Mouse (Mus musculus) kidney, embryonic 16.5 days (tissue): Measurements from ENCODE around the gene Slc26a1. TPM values are rescaled to one million over a fixed set of nuclear protein-coding genes. Genes with fewer than 3 reads are reported as not detected.
"Not testable (repeated sequence)": the region's sequence is repeated elsewhere in the genome, so short reads cannot be mapped to it uniquely, and the experiment has no call there.

ENCODE experiments used
- ATAC-seq: fragments of 200-750 bp; cut with Nextera tagmentation; 2 replicates; pipeline ENCODE4 v1.8.0; 2017; ENCODE audit warnings: moderate TSS enrichment; ENCODE audit not compliant: low FRiP score, low TSS enrichment
- H3K27ac ChIP-seq: fragments of 300-500 bp; sonication (generic); 2 replicates; pipeline ENCODE4 v1.5.1; 2014; ENCODE audit warnings: low read length
- H3K27me3 ChIP-seq: fragments of 300-500 bp; sonication (generic); 2 replicates; pipeline ENCODE4 v1.6.1; 2014; ENCODE audit warnings: low read length, control low read depth, mixed read lengths; ENCODE audit not compliant: insufficient read depth
- H3K36me3 ChIP-seq: fragments of 300-500 bp; sonication (generic); 2 replicates; pipeline ENCODE4 v1.6.1; 2014; ENCODE audit warnings: low read length, control low read depth, mixed read lengths; ENCODE audit not compliant: insufficient read depth
- H3K4me1 ChIP-seq: fragments of 300-500 bp; sonication (generic); 2 replicates; pipeline ENCODE4 v1.6.1; 2014; ENCODE audit warnings: low read length, control low read depth, mixed read lengths; ENCODE audit not compliant: insufficient read depth
- H3K4me2 ChIP-seq: fragments of 300-500 bp; sonication (generic); replicated peaks from 2 replicates; pipeline ENCODE4 v1.6.1; 2014; ENCODE audit warnings: low read depth, low read length
- H3K4me3 ChIP-seq: fragments of 300-500 bp; sonication (generic); 2 replicates; pipeline ENCODE4 v1.5.1; 2014; ENCODE audit warnings: mild to moderate bottlenecking, low read length
- H3K9ac ChIP-seq: fragments of 300-500 bp; sonication (generic); replicated peaks from 2 replicates; pipeline ENCODE4 v1.6.1; 2014; ENCODE audit warnings: low read length
- H3K9me3 ChIP-seq: fragments of 300-500 bp; sonication (generic); 2 replicates; pipeline ENCODE4 v1.6.1; 2016; ENCODE audit warnings: low read length, control low read depth
- WGBS: fragments of 180-500 bp; shearing (Covaris S2); extraction: QIAGEN DNeasy Blood & Tissue Kit; methylation state at CpG from one replicate; pipeline ENCODE4 v1.1.7; 2014; 5-methylcytosine and 5-hydroxymethylcytosine counted together
- polyA plus RNA-seq: library from polyadenylated mRNA; unstranded; fragments of >200 nt; fragmentation: Nextera tagmentation; extraction: Ambion mirVana; gene quantifications from 2 replicates; pipeline ENCODE4 v1.2.1, GENCODE M21; 2015

Gene Slc26a1
- polyA plus RNA-seq, 1 experiment from 2014 or later = 9.8 TPM

DNA sequence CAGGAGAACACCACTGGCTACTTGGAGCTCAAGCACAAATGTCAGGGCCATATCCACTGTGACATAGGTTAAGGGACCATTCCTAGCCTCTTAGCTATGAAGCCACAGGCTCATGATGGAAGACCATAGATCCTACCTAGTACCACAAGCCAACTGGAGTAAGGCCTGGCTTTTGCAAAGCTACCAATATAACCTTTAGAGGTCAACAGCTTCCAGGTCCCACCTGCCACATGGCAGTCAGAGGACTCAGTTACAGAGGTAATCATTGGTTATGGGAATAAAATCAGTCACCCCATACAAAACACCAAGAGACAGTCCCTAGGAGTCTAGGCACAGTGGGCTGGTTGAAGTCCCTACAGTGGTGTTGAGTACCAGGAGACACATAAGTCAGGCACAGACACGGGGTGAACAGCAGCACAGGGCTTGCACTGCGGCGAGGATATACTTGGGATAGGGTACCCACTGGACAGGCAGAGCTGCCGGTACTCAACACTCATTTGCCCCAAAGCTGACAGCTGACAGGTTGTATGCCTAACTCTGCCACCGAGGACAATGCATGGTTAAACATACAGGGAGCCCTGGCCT lies 24.1 kb downstream of the Slc26a1 start:
- 86% methylated on average over 5 of the region's 5 CpGs for WGBS
- Histone ChIP-seq H3K4me2 (no peak overlapping the region), H3K27me3 (no peaks in the 10 kb centered on the region), H3K36me3 (peaks cover 50% of the 10 kb centered on the region), H3K27ac (no peak overlapping the region), H3K4me1 (no peaks in the 10 kb centered on the region), H3K9me3 (no peaks in the 10 kb centered on the region), H3K4me3 (no peak overlapping the region), H3K9ac (no peak overlapping the region)
- ATAC-seq = no peak

DNA sequence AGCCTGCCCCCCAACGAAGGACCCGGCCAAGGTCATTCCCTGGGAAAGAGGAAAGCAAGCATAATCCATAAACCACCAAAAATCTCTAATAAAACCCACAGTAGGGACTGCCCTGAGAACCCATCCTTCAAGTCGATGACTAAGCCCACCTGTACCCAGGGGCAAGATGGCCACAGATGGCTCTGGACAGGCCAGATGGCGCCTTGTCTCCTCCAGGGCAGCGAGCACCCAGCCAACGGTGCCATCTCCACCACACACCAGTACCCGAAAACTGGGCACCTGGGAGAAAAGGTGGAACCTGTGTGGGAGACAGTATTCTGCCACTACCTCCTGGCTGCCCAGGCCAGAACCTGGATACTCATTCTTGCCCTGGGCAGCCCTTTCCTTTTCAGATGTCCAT lies 25.0 kb downstream of the Slc26a1 start:
- no peaks in the 10 kb centered on the region for H3K9me3 ChIP-seq
- no peak overlapping the region for H3K27ac ChIP-seq
- H3K27me3 ChIP-seq = no peaks in the 10 kb centered on the region
- H3K4me3 ChIP-seq = no peak overlapping the region
- no peak overlapping the region for H3K4me2 ChIP-seq
- H3K36me3 ChIP-seq = peaks cover 55% of the 10 kb centered on the region
- no peak overlapping the region for H3K9ac ChIP-seq
- no peak for ATAC-seq
- WGBS = 87% methylated on average over 7 of the region's 7 CpGs
- H3K4me1 ChIP-seq = no peaks in the 10 kb centered on the region

DNA sequence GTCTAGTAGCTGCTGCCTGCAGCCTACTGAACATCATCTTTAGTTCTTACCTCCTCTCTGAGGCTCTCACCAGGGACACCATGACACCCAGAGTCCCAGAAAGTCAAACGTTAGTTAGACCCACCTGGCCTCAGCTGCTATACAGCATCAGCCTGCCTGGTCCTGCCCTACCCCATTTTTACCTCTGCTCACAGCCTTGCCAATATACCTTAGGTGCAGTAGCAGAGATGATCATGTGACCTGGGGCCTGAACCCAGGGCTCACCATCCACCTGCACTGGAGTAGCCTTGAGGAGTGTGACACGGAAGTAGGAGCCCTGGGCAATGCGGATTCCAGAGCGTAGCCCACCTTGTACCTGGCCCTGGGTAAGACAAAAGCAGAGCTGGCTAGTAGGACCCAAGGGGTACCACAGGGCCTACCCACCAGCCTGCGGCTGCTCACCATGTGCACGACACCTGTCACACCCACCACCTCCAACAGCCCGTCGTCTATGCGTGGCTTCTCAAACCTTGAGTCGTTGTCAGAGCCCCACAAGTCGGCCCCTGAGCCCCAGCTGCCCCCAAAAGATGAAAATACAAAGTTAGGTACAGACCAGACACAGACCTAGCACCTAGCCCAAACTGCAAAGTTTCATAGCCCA lies 26.3 kb downstream of the Slc26a1 start:
- no peak overlapping the region for H3K4me3 ChIP-seq
- no peaks in the 10 kb centered on the region for H3K27me3 ChIP-seq
- no peak overlapping the region for H3K27ac ChIP-seq
- no peak for ATAC-seq
- no peak overlapping the region for H3K4me2 ChIP-seq
- H3K4me1 ChIP-seq = no peaks in the 10 kb centered on the region
- 90% methylated on average over 11 of the region's 11 CpGs for WGBS
- H3K9ac ChIP-seq = no peak overlapping the region
- peaks cover 51% of the 10 kb centered on the region for H3K36me3 ChIP-seq
- no peaks in the 10 kb centered on the region for H3K9me3 ChIP-seq

DNA sequence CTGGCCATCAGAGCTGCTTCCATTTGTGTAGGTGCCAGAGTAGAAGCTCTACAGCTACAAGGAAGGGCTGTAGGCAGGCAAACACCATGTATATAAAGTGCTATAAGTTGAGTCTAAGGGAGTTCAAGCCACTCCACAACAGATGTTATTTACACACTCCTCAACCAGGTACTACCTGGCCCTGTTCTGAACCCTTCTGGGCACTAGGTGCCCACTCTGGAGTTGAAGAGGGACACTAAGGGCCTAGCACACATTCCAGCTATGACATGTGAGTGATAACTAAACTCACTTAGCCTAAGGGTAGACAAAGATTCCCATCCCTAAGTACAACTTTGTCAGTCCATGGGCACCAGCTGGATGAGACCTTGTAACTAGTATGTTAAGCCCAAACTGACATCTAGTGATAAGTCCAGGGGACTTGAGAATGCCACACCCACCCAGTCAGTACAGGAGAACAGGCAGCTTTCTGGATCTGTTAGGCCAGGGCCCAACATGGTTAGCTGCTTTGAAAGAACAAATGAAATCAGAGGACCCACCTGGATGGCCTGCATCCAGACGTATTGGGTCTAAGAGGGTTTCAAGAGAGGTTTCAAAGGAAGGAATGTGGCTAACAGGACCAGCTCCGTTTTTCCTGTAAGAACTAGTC lies 27.4 kb downstream of the Slc26a1 start:
- Histone ChIP-seq H3K27ac (no peak overlapping the region), H3K36me3 (peaks cover 42% of the 10 kb centered on the region), H3K4me2 (no peak overlapping the region), H3K27me3 (no peaks in the 10 kb centered on the region), H3K9me3 (no peaks in the 10 kb centered on the region), H3K9ac (no peak overlapping the region), H3K4me1 (no peaks in the 10 kb centered on the region), H3K4me3 (no peak overlapping the region)
- ATAC-seq = no peak
- 95% methylated on average over 2 of the region's 2 CpGs for WGBS

DNA sequence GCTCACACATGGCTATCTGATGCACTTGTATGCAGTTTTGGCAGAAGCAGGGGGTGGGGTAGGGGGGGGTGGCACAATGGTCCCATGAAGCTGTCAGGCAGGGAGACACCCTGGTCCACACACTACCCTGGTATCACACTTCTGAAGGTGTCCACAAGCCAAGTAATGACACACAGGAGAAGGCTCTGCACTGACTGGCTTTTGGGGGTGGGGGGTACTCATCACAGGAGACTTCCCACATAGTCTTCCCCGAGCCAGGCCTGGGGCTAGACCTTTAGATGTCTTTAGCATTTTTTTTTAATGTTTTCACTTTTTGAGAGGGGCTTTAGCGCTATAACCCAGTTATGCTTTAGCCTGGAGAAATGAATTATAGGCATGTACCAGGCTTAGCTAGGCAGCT lies 28.1 kb downstream of the Slc26a1 start:
- WGBS = 79% methylated on average over 2 of the region's 2 CpGs
- H3K9ac ChIP-seq = no peak overlapping the region
- H3K4me2 ChIP-seq = no peak overlapping the region
- no peak overlapping the region for H3K27ac ChIP-seq
- H3K27me3 ChIP-seq = no peaks in the 10 kb centered on the region
- no peaks in the 10 kb centered on the region for H3K9me3 ChIP-seq
- H3K4me1 ChIP-seq = no peaks in the 10 kb centered on the region
- H3K36me3 ChIP-seq = peaks cover 37% of the 10 kb centered on the region
- ATAC-seq = no peak
- no peak overlapping the region for H3K4me3 ChIP-seq

DNA sequence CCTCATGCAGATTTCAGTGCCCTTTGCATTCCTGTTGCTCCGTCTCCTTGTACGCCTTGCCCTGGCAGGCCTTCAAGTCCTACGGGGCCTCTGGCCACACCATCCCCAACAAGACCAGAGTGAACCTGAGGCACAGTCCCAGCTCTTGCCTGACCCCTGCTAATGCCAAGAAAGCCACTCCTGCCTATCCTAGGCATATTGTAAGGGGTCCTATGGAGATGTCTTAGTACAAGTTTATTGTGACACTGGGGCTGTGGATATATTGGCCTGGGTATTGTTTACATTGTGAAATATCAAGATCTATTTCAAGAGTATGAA lies 29.1 kb downstream of the Slc26a1 start:
- WGBS = 83% methylated on average over 3 of the region's 3 CpGs
- H3K36me3 ChIP-seq = peaks cover 37% of the 10 kb centered on the region

DNA sequence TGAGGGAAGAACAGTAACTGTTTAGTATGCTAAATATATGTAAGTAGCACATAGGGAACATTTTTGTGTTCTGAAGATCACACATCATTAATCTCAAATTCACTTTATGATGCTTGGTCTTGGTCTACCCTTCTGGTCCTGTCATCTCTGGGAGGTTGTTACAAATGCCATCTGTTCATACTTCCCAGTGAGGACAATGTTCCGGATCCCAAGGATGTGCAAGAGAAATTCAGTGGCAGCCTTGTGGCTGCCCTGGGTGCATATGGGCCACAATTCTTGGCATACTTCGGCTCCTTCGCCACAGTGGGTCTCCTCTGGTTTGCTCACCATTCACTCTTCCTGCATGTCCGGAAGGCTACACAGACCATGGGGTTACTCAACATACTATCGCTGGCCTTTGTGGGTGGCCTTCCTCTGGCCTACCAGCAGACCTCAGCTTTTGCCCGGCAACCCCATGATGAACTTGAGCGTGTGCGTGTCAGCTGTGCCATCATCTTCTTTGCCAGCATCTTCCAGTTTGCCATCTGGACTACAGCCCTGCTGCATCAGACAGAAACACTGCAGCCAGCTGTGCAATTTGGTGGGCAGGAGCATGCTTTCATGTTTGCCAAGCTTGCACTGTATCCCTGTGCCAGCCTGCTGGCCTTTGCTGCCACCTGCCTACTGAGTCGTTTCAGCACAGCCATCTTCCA lies 29.6 kb downstream of the Slc26a1 start:
- Histone ChIP-seq H3K4me1 (no peaks in the 10 kb centered on the region), H3K9me3 (no peaks in the 10 kb centered on the region), H3K4me3 (no peak overlapping the region), H3K27ac (no peak overlapping the region), H3K4me2 (no peak overlapping the region), H3K27me3 (no peaks in the 10 kb centered on the region), H3K9ac (no peak overlapping the region), H3K36me3 (peaks cover 37% of the 10 kb centered on the region)
- 94% methylated on average over 9 of the region's 9 CpGs for WGBS
- no peak for ATAC-seq

More for the DNA sequence above, 29.1 kb downstream of the Slc26a1 start:
- Histone ChIP-seq H3K27me3 (no peaks in the 10 kb centered on the region), H3K4me2 (no peak overlapping the region), H3K9ac (no peak overlapping the region), H3K9me3 (no peaks in the 10 kb centered on the region), H3K4me1 (no peaks in the 10 kb centered on the region), H3K27ac (no peak overlapping the region), H3K4me3 (no peak overlapping the region)
- no peak for ATAC-seq

DNA sequence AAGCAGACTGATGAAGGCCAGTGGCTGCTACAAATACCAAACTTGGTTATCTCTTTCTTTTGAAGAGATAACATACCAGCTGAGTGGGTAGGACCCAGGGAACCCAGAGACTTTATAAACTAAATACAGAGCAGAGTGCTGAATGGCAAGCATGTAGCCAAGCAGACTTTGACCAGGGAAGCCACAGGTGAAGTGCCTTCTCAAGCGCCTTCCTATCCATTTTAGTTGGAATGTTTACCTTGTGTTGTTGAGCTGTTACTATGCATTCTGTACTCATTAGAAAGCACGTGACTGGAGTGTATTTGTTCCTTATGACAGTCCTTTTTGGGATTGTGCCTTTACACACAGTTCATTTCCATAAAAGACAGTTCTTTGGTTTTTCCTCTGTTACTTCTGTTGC lies 31.7 kb downstream of the Slc26a1 start:
- no peak overlapping the region for H3K4me3 ChIP-seq
- no peak overlapping the region for H3K4me2 ChIP-seq
- H3K9ac ChIP-seq = no peak overlapping the region
- H3K27ac ChIP-seq = no peak overlapping the region
- H3K9me3 ChIP-seq = no peaks in the 10 kb centered on the region
- H3K36me3 ChIP-seq = peaks cover 33% of the 10 kb centered on the region
- ATAC-seq = no peak
- no peaks in the 10 kb centered on the region for H3K4me1 ChIP-seq
- WGBS = 93% methylated on average over 2 of the region's 2 CpGs
- no peaks in the 10 kb centered on the region for H3K27me3 ChIP-seq

DNA sequence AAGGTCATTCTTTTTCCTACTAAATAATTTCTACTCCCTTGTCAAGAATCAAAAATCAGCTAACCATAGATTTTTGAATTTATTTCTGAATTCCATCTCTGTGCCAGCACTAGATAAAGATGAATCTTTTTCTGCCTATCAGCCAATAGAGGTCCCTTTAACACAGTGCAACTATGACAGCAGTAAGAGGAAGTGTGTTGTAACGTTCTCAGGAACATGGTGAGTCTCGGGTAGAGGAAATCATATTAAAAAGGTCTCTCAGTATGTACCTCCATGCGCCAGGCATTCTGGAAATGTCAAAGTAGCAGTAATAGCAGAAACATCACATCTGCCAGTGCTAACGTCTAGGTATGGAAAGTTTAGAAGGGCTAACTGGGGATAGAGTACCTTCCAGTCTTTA lies 39.2 kb downstream of the Slc26a1 start:
- Histone ChIP-seq H3K4me1 (no peaks in the 10 kb centered on the region), H3K4me2 (no peak overlapping the region), H3K9ac (no peak overlapping the region), H3K9me3 (no peaks in the 10 kb centered on the region), H3K4me3 (no peak overlapping the region), H3K27me3 (no peaks in the 10 kb centered on the region), H3K27ac (no peak overlapping the region), H3K36me3 (peaks cover 5% of the 10 kb centered on the region; the same call in 1 of the 2 replicates)
- 74% methylated on average over 4 of the region's 4 CpGs for WGBS
- no peak for ATAC-seq

DNA sequence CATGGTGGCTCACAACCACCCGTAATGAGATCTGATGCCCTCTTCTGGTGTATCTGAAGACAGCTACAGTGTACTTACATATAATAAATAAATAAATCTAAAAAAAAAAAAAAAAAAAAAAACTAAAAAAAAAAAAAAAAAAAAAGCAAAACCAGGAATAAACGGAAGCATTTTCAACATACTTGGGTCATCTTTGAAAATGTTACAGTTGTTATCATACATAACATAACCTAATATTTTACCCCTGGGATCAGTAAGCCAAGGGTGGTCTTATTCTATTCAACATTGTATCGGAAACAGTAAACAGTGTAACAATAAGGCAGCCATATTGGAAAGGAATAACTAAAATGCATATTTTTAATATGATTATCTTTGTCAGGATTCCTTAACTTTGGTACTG lies 41.3 kb downstream of the Slc26a1 start:
- not testable (repeated sequence) for H3K9ac ChIP-seq, H3K36me3 ChIP-seq, H3K4me1 ChIP-seq, H3K27ac ChIP-seq, H3K4me2 ChIP-seq, H3K4me3 ChIP-seq, H3K9me3 ChIP-seq, H3K27me3 ChIP-seq, ATAC-seq
- 97% methylated on average over 2 of the region's 3 CpGs for WGBS
